Mouse (Mus musculus) ES-E14 (cell line): ENCODE results near the gene Dab1.

ENCODE experiments used
- CHD2 ChIP-seq: IDR thresholded peaks from 2 replicates; pipeline ENCODE4 v1.6.1; 2014; ENCODE audit warnings: mild to moderate bottlenecking, low read depth, low read length, inconsistent platforms
- HCFC1 ChIP-seq: IDR thresholded peaks from 2 replicates; pipeline ENCODE4 v1.6.1; 2012; ENCODE audit warnings: low read length, inconsistent platforms, borderline replicate concordance; ENCODE audit not compliant: insufficient read depth
- MAFK ChIP-seq: IDR thresholded peaks from 2 replicates; pipeline ENCODE4 v1.6.1; 2014; ENCODE audit warnings: mild to moderate bottlenecking, low read depth, low read length, inconsistent platforms; ENCODE audit not compliant: insufficient read depth
- ZC3H11A ChIP-seq: IDR thresholded peaks from 2 replicates; pipeline ENCODE4 v1.6.1; 2012; ENCODE audit warnings: low read depth, mild to moderate bottlenecking, inconsistent platforms, low read length, borderline replicate concordance
- ZNF384 ChIP-seq: IDR thresholded peaks from 2 replicates; pipeline ENCODE4 v1.6.1; 2012; ENCODE audit warnings: low read depth, low read length, inconsistent platforms

DNA sequence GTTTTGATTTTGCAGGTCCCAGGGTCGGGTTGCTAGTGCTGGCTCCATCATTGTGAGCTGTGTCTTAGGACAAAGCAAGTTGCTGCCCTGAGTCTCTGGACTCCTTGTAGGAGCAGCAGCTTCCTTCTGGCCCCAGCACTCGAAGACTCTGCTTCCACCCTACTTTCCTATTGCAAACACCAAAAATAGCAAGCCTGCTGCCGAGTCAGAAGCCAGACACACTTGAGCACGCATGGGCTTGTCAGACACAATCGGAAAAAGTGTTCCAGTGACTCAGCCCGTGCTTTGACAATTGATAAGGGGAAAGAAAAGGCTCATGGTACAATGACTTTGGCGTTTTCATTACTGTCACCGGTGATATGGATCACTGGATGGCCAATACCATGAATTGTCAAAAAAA is 1110.0 kb downstream of the Dab1 start:
- TF ChIP-seq ZC3H11A (no peak), CHD2 (no peak), HCFC1 (no peak), MAFK (no peak), ZNF384 (no peak)
